Mouse (Mus musculus) limb, embryonic 11.5 days (tissue): ENCODE data around the gene Sumo1. TPM values are rescaled to one million over a fixed set of nuclear protein-coding genes. Genes with fewer than 3 reads are reported as not detected.
A peak's percentile ranks its signal among the peaks of the same experiment; 100 is the strongest.

Source experiments
- ATAC-seq: fragments of 200-750 bp; cut with Nextera tagmentation; 2 replicates; pipeline ENCODE4 v1.8.0; 2017; ENCODE audit warnings: low read depth; ENCODE audit not compliant: insufficient number of reproducible peaks, low FRiP score, low TSS enrichment
- DNase-seq: peaks from one replicate; pipeline ENCODE4 v3.0.0-alpha.2; 2015; ENCODE audit warnings: low spot score
- H3K27ac ChIP-seq: fragments of 300-500 bp; sonication (generic); replicated peaks from 2 replicates; pipeline ENCODE4 v1.5.1; 2014; ENCODE audit warnings: low read depth, mild to moderate bottlenecking, low read length
- H3K27me3 ChIP-seq: fragments of 300-500 bp; sonication (generic); 2 replicates; pipeline ENCODE4 v1.6.1; 2014; ENCODE audit warnings: mild to moderate bottlenecking, low read length, mixed read lengths; ENCODE audit not compliant: control insufficient read depth, insufficient read depth
- H3K36me3 ChIP-seq: fragments of 300-500 bp; sonication (generic); 2 replicates; pipeline ENCODE4 v1.6.1; 2014; ENCODE audit warnings: mild to moderate bottlenecking, low read length, moderate library complexity, mixed read lengths; ENCODE audit not compliant: control insufficient read depth, insufficient read depth
- H3K4me1 ChIP-seq: fragments of 300-500 bp; sonication (generic); 2 replicates; pipeline ENCODE4 v1.6.1; 2014; ENCODE audit warnings: low read length, mixed read lengths; ENCODE audit not compliant: control insufficient read depth, insufficient read depth
- H3K4me2 ChIP-seq: fragments of 300-500 bp; sonication (generic); 2 replicates; pipeline ENCODE4 v1.6.1; 2014; ENCODE audit warnings: low read depth, mild to moderate bottlenecking, moderate library complexity; ENCODE audit not compliant: severe bottlenecking
- H3K4me3 ChIP-seq: fragments of 300-500 bp; sonication (generic); 2 replicates; pipeline ENCODE4 v1.5.1; 2014; ENCODE audit warnings: low read depth, low read length
- H3K9ac ChIP-seq: fragments of 300-500 bp; sonication (generic); 2 replicates; pipeline ENCODE4 v1.6.1; 2014; ENCODE audit warnings: mild to moderate bottlenecking, low read length
- H3K9me3 ChIP-seq: fragments of 300-500 bp; sonication (generic); 2 replicates; pipeline ENCODE4 v1.6.1; 2016; ENCODE audit warnings: low read length; ENCODE audit not compliant: control insufficient read depth
- WGBS: fragments of 180-500 bp; shearing (Covaris S2); extraction: QIAGEN DNeasy Blood & Tissue Kit; methylation state at CpG from one replicate; pipeline ENCODE4 v1.1.7; 2014; 5-methylcytosine and 5-hydroxymethylcytosine counted together
- polyA plus RNA-seq: library from polyadenylated mRNA; unstranded; fragments of >200 nt; fragmentation: Nextera tagmentation; extraction: Ambion mirVana; gene quantifications from 2 replicates; pipeline ENCODE4 v1.2.1, GENCODE M21; 2014

Gene Sumo1
- polyA plus RNA-seq, 1 experiment from 2014 or later = 627 TPM

- Histone ChIP-seq H3K9ac (no peak overlapping the region), H3K27ac (no peak overlapping the region), H3K4me3 (no peak overlapping the region), H3K27me3 (no peaks in the 10 kb centered on the region), H3K9me3 (no peaks in the 10 kb centered on the region), H3K4me2 (no peak overlapping the region), H3K36me3 (no peaks in the 10 kb centered on the region), H3K4me1 (no peaks in the 10 kb centered on the region)
- DNase-seq (peak; percentile 50), ATAC-seq (no peak)
- 61% methylated on average over 5 of the region's 5 CpGs for WGBS
Measured at GRCm38 (mm10) chr1:59608920-59609319, 61.7 kb downstream of the Sumo1 start.

GRCm38 (mm10) chr1:59608125-59608762 lies 62.4 kb downstream of the Sumo1 start:
- ATAC-seq (no peak), DNase-seq (no peak)
- Histone ChIP-seq H3K9ac (no peak overlapping the region), H3K9me3 (no peaks in the 10 kb centered on the region), H3K4me2 (no peak overlapping the region), H3K27ac (no peak overlapping the region), H3K36me3 (no peaks in the 10 kb centered on the region), H3K4me1 (no peaks in the 10 kb centered on the region), H3K4me3 (no peak overlapping the region), H3K27me3 (no peaks in the 10 kb centered on the region)
- WGBS = 86% methylated on average over 7 of the region's 7 CpGs

GRCm38 (mm10) chr1:59607071-59607470 lies 63.6 kb downstream of the Sumo1 start:
- no peak overlapping the region for H3K4me2 ChIP-seq
- no peaks in the 10 kb centered on the region for H3K27me3 ChIP-seq
- no peaks in the 10 kb centered on the region for H3K4me1 ChIP-seq
- DNase-seq (no peak), ATAC-seq (no peak)
- 69% methylated on average over 7 of the region's 7 CpGs for WGBS
- H3K27ac ChIP-seq = no peak overlapping the region
- no peaks in the 10 kb centered on the region for H3K36me3 ChIP-seq
- H3K9ac ChIP-seq = no peak overlapping the region
- H3K4me3 ChIP-seq = no peak overlapping the region
- no peaks in the 10 kb centered on the region for H3K9me3 ChIP-seq

GRCm38 (mm10) chr1:59606479-59606878 lies 64.2 kb downstream of the Sumo1 start:
- Histone ChIP-seq H3K9me3 (no peaks in the 10 kb centered on the region), H3K27ac (no peak overlapping the region), H3K4me2 (no peak overlapping the region), H3K9ac (no peak overlapping the region), H3K4me1 (no peaks in the 10 kb centered on the region), H3K4me3 (no peak overlapping the region), H3K36me3 (no peaks in the 10 kb centered on the region), H3K27me3 (no peaks in the 10 kb centered on the region)
- 87% methylated on average over 13 of the region's 13 CpGs for WGBS
- DNase-seq (no peak), ATAC-seq (no peak)

- peak; percentile 69 for DNase-seq
- 0 out of 2 replicates have a peak overlapping the region, but pooled peaks have one; percentile 4 for H3K4me2 ChIP-seq
- H3K9me3 ChIP-seq = no peaks in the 10 kb centered on the region
Measured at GRCm38 (mm10) chr1:59603893-59604292, 66.7 kb downstream of the Sumo1 start.

GRCm38 (mm10) chr1:59603417-59603712 lies 67.3 kb downstream of the Sumo1 start:
- 84% methylated on average over 2 of the region's 2 CpGs for WGBS
- no peak for ATAC-seq
- Histone ChIP-seq H3K4me3 (no peak overlapping the region), H3K27ac (no peak overlapping the region), H3K4me1 (no peaks in the 10 kb centered on the region), H3K4me2 (no peak overlapping the region), H3K27me3 (no peaks in the 10 kb centered on the region), H3K9me3 (no peaks in the 10 kb centered on the region), H3K9ac (no peak overlapping the region), H3K36me3 (no peaks in the 10 kb centered on the region)
- DNase-seq = no peak

More at GRCm38 (mm10) chr1:59603893-59604292, 66.7 kb downstream of the Sumo1 start:
- H3K4me1 ChIP-seq = no peaks in the 10 kb centered on the region
- no peaks in the 10 kb centered on the region for H3K36me3 ChIP-seq
- no peak overlapping the region for H3K9ac ChIP-seq
- 23% methylated on average over 11 of the region's 11 CpGs for WGBS
- H3K27ac ChIP-seq = no peak overlapping the region
- ATAC-seq = no peak
- H3K4me3 ChIP-seq = no peak overlapping the region
- no peaks in the 10 kb centered on the region for H3K27me3 ChIP-seq

- Histone ChIP-seq H3K4me2 (no peak overlapping the region), H3K27me3 (no peaks in the 10 kb centered on the region), H3K4me3 (no peak overlapping the region), H3K4me1 (no peaks in the 10 kb centered on the region), H3K36me3 (no peaks in the 10 kb centered on the region), H3K9me3 (no peaks in the 10 kb centered on the region), H3K9ac (no peak overlapping the region), H3K27ac (no peak overlapping the region)
- DNase-seq (no peak), ATAC-seq (no peak)
- WGBS = 32% methylated on average over 11 of the region's 11 CpGs
Measured at GRCm38 (mm10) chr1:59602531-59603416, 67.9 kb downstream of the Sumo1 start.

- ATAC-seq (no peak), DNase-seq (no peak)
- Histone ChIP-seq H3K4me1 (peaks cover 6% of the 10 kb centered on the region), H3K4me3 (no peak overlapping the region), H3K36me3 (no peaks in the 10 kb centered on the region), H3K9ac (no peak overlapping the region), H3K9me3 (no peaks in the 10 kb centered on the region), H3K27me3 (0 out of 2 replicates have a peak, but pooled peaks cover 3% of the 10 kb centered on the region), H3K4me2 (no peak overlapping the region), H3K27ac (no peak overlapping the region)
- WGBS = 47% methylated on average over 9 of the region's 9 CpGs
Measured at GRCm38 (mm10) chr1:59595609-59596008, 75.0 kb downstream of the Sumo1 start.
